Mouse (Mus musculus) induced T-regulatory cell, adult 2 months (primary cell): ENCODE measurements at regions not wholly inside any gene's neighbourhood (a gene's known extent, or its start where the extent isn't known, plus 50 kb on each side); places are given as distances from the start of the nearest gene placed in this dataset.

Source experiments
- DNase-seq: peaks from one replicate; pipeline ENCODE4 v3.0.0-alpha.2; 2012; ENCODE audit warnings: low read depth

DNA sequence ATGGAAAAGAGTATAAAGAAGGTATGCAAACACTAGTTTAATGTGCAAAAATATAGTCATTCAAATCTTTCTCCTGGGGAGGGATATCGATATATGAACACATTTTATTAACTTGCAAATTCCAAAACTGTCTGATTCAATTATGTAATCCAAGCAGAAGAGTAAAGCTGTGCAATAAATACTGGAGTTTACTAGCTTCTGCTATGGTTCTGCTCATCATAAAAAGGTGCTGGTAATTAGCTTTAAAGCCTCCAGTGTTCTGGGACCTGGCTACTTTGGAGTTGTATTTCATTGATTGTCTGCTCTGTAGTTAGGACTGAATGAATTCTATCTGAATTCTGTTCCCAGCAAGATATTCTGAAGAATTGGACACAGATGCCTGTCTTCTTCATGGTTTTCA lies 602.7 kb upstream of the Akr1e1 start:
- no peak for DNase-seq

DNA sequence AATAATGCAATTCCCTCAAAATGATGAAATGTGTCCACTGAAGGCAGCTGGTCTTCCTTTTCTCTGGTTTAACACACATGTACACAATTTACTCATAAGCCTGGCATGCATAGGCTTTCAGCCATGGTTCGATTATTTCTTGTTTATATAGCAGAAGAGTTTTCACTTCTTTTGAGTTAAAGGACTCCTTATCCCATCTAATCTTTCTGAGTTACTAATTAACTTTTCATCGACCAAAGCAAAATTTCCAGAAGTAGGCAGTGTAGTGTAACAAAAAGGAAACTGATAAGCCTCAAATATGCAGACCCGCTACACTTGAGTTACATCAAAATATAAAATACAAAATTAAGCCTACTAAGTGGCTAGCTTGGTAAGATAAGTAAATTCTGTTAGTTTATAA lies 620.5 kb upstream of the Akr1e1 start:
- no peak for DNase-seq

DNA sequence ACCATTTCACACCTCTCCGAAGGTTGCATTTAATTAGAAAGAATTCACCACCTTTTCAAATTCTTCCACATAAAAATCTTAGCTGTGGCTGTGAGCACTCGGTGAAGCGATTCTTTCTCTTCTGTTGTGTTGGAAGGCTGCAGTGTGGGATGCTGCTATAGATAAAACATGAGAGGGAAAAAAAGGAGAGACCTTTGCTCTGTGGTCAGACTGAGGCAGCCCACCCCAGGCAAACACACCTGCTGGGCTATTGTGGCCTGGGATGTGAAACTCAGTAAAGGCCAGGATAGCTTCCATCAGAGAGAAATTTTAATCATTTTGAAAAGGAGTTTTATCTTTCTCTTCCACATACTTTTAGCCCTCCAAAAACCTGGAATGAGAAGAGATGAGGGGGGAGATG lies 625.3 kb upstream of the Akr1e1 start:
- DNase-seq = no peak

DNA sequence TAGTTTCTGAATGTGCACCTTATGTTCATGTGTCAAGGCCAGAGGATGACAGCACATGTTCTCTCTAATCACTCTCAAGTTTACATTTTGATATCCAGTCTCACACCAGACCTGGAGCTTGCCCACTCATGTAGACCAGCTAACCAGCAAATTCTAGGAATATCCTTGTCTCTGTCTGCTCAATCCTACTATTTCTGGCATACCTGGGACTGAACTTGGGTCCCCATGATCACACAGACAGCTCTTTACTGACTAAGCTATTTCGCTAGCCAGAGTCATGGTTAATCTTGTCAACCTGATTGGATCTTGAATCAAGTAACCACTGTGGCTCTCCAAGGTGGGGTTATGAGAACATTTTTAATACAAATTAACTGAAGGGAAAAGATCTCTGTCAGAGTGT lies 625.9 kb upstream of the Klf6 start:
- no peak for DNase-seq

DNA sequence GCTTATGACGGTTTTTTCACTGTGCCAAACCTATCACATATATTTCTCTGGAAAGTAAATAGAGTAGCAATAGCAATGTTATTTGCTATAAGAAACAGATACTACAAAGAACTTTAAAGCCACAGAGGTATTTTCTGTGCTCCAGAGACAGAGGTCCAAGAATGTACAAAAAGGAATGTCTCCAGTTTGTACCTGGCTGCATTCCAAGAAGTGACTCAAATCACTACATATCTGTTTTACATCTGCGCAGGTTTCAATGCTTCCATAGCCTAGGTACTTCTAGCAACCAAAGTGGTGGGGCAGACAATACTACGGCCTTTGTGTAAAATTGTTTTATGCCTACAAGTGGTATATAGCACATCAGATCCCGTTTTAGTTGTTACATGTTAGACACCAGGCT lies 620.7 kb upstream of the Klf6 start:
- no peak for DNase-seq

DNA sequence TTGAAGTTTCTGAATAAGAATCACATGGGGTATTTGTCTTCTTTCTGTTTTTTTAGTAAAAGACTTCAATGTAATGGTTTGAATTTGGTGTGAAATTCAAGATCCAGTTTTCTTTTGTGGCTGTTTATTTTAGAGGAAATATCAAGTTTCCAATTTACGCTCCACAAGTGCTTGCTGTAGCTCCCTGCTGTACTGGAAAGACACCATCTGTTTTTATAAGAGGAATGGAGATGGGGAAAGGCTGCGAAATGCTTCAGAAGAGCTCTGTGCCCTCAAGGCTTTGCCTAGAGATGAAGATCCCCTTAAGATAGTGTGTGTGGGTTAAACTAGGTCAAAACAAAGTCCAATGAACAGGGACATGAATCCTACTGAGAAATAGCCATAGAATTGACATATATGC lies 618.5 kb upstream of the Klf6 start:
- no peak for DNase-seq

DNA sequence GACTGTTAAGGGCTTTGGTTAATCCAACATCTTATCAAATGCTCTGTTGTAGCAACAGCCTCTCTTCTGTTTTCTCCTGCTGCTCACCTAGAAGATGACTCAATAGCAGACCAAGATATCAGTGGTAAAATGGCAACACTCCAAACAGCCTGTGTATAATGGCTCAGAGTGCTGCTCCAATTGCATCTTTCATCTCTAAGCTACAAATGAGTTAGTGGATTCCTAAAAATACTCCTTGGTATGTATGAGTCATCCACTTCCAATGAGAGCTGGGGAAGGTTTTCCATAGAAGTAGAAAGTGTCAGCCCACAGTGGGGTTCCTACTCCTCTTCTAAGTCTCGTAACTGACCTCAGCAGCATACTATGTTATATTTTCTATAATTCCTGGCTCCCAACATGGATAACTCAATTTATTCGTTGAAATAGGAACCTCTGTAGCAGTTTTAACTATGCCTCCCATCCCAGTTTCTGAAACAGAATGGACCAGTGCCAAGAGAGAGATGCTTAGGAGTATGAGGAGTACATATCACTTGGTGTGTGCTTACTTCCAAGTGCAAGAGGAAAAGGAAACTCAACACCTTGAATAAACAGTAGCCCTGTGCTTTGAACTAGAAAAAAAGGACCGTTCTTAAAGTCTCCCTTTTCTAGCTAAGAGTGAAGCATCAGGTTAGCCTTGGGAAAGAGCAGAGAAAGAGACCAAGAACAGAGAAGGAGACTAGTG lies 612.5 kb upstream of the Klf6 start:
- DNase-seq = no peak

DNA sequence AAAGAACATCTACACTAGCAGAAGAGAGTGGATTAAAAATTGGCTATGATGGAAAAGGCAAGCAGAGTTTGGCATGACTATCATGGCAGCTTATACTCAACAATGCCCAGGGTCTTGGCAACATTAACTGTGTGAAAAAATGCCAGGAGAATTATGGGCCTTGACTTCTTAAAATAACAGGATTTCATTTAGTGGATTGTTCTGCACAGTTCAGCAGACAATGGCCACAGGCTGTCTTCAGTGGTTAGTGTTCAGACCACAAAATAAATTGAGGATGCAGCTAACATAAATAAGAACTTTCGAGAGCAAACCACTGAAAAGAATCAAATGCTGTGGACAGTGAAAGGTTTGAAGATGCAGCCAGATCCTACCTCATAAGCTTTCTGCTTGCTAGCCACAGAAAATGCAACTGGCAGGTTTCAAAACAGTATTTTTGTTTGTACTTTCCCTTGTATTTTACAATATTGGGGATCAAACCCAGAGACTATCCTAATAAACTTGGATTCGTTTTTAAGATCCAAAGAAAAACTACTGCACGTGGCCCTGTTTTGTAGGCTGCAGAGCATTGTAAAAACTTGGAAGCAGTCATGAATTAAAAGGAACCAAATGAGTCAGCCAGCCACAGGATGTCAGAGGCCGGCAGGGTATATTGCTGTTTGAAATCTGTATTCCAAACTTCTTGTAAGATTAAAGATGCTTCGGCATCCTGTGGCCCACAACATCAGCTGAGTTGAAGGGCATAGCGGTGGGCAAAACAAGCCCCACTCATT lies 603.2 kb upstream of the Klf6 start:
- DNase-seq = no peak

DNA sequence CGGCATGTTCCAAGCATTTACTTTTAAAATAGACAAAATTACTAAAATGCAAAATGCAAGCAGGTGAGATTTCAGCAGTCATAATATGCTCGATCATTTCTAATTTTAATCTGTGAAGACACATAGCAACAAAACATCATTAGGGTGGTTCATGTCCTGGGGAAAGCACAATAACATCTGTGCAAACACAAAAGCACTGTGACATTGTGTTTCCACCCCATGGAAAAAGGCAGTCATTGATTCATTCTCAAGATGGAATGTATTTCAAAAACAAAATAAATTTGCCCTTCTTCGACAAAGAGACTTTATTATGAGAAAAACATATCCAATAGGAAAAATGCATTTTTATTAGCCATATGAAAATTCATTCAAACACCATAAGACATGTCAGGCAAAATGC lies 601.5 kb upstream of the Klf6 start:
- DNase-seq = no peak

DNA sequence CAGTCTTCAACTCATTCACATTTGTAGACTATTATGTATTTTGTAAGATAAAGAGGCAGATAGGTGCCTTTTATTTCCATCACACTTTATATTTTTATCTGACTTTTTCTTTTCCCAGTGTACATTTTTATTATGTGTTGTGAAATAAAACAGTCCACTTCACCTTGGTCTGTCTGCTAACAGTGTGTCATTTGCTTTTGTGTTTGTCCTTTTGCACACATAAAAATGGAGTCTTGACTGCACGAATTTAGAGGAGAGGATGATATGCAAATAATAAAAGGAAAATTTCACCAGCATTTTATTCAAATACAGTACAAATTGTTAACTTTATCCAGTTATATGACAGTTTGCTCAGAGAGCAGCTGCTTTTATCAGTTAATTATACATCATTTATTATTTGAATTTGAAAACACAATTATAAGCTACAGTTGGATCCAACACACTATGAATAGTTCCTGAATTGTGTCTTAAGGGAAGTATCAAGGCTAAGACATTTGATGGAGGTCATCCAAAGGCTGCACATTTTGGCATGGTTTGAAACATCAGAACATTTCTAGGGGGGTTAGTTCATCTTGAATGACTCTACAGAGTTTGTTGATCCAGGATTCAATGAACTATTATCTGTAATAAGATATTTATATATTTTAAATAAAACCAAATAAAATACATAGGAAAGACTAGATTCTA lies 588.6 kb upstream of the Klf6 start:
- DNase-seq = no peak

DNA sequence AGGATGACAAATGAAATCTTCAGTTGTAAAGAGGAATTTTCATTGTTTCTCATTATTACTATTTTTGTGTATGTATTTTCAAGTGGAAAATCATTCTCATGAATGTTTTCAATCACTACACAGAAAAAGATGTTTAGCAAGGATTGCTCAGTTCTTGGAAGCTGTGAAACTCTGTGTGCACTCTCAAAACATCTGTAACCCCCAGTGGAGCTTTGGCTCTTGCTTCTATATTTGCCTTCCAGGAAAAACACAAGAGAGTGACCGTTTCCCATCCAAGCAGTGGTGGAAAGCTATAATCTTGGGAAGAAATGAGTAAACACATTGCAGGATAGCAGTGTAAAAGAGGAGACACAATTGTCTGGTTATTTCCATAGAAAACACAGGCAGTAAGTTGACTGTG lies 584.7 kb upstream of the Klf6 start:
- no peak for DNase-seq

DNA sequence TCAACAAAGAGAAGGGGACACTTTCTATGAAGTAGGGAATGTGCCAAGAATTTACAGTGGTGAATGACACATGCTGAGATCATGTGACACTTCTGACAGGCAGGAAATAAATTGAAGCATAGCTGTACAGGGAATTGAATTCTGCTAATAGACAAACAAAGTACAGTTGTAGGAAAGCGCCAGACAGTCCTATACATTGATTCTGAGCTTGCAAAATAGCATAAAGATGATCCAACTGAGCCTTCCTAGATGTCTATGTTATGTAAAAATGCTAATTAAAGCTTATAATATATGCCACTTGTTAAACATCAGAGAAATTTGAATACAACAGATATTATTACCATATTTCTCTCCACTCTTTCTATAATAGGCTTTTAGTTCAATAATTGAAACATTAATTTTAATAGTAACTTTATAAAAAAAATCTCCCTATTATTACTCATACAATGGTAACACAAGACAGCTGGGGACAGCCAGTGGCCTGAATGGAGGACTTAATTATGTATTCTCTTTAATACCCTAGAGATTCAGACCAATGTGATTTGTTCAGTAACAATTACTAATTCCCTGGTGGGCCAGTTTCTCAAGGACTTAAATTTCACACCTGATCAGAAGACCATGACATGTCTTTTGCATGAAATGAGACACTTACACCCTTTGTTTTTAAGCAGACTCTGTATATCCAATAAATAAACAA lies 571.4 kb upstream of the Klf6 start:
- DNase-seq = no peak

DNA sequence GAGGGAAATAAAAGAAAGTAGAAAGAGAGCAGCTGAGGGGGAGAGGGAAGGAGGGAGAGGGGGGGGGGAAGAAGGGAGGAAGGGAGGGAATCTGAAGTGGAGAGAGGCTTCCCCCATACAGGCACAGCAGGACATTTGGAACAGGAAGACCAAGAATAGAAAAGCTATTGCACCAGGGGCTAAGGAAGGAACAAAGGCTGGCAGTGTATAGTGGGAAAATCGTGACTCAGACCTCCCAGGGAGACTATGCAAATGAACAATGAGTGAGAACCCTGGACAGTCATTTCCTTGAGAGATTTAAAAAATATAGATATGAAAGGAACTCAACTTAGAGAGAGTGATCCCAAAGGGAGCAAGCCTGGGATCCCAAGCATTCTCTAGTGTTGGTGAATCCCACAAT lies 559.1 kb upstream of the Klf6 start:
- DNase-seq = no peak

DNA sequence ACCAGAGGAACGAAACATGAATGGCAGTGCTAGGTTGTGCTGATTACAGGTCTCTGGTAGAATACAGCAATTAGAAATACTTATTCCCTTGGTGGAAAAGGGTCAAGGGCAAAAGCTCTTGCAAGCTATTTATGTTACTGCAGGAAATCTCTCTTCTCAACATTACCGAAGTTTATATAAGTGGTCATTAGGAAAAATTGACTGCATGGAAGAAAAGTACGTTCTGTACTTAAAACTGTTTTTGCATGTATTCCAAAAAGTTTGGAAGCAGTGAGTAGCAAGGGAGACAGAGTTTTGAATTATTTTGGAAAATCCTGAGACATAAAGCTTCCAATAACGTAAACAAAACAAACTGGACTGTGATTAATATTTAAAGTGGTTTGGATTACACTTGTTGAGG lies 554.6 kb upstream of the Klf6 start:
- no peak for DNase-seq

DNA sequence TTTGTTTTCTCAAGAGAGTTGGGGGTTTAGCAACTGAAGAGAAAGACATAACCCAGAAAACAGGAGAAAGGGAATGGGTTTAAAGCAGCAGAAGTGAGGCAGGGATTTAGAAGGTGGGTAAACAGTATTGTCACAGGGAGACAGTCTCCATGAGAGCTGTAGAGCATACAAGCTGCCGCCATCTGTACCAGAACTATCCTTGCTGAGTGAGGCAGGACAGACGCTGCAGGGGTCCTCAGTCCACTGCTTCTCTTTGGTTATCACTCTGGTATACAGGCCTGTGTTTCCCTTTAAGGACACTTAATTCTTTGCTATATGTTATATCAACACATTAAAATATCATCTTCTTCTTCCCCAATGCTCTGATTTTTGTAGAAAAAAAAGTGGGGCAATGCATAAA lies 548.0 kb upstream of the Klf6 start:
- DNase-seq = no peak

DNA sequence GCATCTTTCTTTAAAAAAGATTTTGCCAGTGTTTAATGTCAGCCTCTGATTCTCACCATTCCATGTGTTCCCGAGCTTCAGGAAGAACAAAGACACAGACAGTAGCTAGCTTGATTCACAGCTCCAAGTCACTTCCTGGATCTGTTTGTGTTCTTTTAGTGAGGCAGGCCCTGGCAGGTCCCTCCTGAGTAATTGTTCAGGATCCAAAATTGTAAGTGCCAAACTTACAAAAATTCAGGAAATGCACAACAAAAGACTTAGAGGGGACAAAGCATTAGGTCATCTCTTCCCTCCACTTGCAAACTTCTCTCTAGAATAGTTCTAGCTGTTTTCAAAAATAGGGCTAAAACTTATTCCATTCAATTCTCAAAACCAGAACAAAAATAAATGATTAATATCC lies 546.3 kb upstream of the Klf6 start:
- DNase-seq = no peak

DNA sequence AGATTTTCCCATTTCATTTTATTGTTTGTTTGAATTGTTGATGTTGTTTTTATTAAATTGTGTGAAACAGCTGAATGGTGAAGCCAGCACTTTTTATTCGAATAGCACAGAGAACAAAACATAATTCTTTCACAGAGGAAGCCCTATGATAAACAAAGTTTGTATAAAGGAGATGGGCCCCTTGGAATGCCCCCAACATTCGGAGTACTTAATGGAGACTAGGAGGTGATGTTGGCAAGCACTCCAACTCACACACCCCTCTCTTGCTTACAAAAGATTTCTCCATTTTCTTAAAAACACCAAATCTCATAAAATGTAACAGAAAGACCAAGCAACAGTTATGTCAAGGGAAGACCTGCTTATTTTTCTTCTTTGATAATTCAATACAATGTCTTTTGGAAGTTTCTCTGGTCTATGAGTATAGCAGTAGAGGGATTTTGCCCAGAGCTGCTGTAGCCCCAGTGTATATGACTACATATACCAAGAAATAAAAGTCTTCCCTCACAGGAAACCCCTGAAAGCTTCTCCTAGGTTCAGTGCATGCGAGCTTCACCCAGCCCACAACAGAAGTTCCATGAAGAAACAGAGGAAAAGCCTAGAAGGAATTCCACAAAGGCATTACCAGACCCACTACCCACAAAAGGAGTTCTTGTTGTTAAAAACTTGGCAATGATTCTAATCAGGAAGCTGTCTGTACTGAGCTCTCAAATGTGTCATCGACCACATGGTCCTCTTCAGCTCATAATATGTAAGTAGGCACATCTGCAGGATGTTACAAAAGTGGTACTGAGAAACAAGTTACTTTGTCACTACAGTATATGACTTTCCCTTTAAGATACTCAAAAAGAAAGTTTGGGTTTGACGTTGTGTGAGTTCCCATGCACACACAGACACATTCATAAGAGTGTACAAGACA lies 543.1 kb upstream of the Klf6 start:
- DNase-seq = no peak

DNA sequence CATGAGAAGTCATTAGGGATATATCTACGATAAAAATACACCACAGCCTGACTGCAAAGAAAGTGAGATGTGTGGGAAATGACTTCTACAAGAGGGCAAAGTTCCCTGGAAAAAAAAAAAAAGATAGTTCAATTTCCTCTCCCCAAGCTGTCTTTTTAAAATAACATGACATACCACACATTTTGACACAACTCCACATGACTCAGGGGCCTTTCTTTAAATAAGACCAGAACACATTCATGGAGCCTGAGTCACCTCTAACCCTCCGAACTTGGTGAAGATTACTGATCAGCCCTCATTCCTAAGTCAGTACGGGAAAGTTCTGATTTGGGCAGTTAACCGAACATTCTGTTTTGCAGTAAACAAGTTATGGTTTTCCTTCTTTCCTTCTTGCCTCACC lies 515.6 kb upstream of the Klf6 start:
- no peak for DNase-seq

DNA sequence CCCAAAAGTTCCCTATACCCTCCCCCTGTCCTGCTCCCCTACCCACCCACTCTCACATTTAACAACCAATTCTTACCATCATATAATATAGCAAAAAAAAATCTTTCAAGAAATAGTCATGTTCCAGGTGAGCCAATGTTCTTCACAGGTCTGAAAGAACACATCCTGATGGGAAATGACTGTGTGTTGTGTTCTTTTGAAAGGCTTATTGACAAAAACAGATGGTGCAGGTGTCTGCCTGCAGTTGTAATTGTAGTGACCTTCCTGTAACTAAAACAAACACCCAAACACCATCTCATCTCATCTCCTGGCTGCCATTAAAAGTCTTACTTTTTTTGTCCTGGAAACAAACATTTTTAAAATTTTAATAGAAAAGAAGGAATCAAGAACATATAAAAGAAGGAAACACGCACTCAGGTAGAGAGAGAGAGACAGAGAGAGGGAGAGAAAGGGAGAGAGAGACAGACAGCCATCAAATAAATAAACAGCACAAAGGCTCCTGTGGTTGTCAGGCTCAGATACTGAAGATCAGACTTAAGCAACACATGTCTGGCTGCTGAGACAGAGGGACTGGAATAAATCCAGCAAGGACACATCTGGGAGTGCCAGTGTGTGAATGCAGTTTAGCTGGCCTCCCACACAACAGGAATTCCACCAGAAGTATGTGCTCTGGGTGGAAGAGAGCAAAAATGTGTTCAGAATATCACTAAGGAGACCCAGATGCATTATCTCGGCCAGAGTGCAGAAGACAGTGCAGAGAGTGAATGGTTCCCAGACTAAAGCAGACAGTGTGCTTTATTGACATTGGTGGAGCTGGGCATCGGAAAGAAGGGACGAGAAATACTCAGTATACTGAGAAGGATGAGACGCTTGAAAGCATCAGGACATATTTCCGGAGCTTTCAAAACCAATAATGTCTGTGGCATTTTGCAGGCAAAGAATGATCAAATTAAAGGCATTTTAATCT lies 513.5 kb upstream of the Klf6 start:
- no peak for DNase-seq

DNA sequence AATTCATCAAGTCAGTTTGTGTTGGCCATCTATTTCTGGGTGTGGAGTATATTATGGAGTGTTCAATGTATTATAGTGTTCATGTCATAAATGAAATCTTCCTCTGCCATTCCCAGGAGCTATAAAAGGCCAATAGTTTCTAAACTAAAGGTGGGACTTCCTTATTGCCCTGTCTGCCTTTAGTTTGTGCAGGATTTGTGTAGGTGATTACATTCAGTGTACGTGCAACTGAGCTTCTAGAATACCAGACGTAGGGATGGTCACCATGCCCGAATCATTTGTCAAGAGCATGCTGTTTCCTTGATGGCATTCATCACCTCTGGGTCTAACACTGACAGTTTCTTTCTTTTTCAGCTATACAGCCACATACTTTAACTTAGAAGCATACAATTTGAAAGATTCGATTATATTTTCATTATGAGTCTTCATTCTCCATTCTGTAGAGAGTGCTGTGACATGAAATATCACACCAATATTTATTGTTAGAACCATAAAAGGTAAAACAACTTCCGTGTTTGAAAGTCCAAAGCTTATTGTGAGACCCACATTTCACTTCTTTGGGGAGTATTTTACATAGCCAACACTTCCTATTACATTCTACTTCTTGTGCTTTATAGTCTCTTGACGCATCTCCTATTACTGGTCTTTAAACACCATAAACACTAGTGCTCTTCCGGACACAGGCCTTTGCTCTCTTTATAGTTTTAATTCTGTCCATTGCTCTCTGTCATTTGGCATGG lies 494.1 kb upstream of the Klf6 start:
- no peak for DNase-seq
